Mouse (Mus musculus) ovary, postnatal 36 days (tissue): ENCODE results near the gene Ttll5.

Experiments used
- DNase-seq: peaks from one replicate; pipeline ENCODE4 v3.0.0; 2022; ENCODE audit warnings: low spot score, mixed read lengths

The Ttll5 gene

DNA sequence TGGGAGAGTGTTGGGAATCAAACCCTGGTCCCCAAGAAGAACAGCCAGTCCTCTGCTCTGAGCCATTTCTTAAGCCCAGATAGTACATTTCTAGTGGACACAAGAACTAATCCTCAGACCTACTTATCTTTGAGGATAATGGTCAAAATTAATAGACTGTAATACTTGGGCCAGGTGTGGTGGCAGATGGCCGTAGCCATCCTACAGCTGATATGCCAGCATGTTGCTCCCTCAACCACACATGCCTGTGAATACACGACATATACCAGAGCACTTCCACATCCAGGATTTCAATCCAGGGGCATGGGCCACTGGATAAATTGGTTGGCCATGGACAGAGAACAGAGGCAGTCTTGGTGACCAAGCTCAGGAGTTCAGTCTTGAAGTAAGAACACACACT, 230.8 kb downstream of the Ttll5 start:
- no peak for DNase-seq

DNA sequence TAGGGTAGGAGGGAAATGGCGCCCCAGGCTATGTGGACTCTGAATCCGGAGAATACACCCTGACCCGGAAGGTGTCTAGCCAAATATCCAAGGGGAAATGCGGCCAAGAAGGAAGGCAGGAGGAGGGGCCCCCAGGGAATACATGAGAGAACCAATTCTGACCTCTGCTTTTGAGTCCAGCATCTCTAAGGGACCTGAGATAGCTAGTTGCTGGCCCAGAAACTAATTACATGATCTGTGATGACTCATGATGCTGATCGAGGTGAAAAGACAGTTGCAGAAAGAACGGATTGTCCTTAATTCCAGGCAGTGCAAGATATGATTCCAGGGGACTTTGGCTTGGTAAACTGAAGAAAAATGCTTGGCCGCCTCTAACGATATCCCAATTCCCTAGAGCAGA, 232.5 kb downstream of the Ttll5 start:
- DNase-seq = no peak

DNA sequence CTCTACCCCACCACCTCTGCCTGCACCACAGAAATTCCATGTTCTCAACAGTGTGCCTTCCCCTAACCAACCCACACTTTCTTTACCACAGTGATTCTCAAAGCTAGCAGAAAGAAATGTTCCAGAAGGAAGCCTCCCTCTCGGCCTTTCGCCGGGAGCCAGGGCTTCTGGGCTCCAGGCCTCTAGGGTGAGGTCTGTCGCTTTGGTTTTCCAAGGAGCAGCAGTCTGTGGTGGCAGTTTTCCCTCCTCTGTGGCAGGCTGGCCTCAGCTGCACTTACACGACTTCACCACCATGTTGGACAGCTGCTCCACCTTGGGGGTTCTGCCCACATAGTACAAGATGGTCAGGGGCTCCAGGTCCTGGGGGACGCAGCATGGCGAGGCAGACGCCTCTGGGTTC, 233.1 kb downstream of the Ttll5 start:
- DNase-seq = no peak

DNA sequence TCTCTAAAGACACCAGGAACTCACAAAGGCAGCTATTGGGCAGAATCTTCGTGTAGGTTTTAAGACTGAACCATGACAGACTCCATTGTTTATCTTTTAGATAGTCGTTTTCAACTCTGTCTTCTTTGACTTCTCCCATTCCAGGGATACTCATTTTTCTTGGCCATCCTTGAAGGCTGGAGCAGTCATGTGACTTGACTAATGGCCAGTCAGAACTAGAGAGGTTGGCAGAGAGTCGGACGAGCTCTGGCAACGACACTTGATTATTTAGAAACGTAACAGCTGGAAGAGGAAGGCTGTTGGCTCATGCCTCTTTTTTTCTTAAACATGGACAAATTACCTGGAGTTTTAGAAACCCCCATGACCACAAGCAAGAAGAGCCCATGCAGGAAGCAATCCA, 234.9 kb downstream of the Ttll5 start:
- no peak for DNase-seq

- no peak for DNase-seq
These were observed 240.3 kb downstream of the Ttll5 start for GRCm38 (mm10) chr12:86064796-86065195.

DNA sequence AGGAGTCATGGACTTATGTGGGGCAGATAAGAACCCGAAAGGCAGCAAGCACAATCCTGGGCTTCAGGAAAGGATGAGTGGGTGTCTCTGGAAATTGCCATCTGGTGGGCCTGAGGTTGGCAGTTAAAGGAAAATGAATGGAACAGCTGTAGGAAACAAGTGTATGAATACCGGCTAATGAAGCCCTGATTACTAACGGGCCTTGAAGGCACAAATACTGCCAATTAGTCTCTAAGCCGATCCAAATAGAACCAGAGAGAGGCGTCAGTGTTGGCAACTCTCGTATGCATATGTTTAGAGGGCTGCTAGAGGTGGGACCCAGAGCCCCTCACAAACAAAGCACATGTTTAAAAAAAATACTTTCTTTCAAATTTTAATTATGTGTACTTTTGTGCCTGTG, 247.0 kb downstream of the Ttll5 start:
- DNase-seq = no peak

DNA sequence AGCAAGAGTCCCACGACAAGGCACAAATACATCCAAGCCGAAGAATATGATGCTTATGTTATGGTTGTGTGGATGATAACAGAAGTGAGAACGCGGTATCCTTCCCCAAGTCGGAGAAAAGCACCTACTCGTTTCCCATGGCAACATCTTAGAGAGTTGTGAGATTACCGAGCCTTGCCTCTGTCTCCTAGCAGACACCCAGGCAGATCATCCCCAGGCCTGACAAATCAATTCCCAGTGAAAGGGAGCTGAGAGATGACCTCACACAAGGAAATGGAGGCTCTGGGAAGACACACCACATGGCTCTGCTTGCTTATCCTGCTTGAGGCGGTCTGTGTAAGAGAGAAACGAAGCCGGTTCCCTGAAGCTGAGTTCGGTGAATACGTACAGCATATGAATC, 250.2 kb downstream of the Ttll5 start:
- no peak for DNase-seq

- DNase-seq = no peak
These were observed 250.9 kb downstream of the Ttll5 start for GRCm38 (mm10) chr12:86075358-86075757.

DNA sequence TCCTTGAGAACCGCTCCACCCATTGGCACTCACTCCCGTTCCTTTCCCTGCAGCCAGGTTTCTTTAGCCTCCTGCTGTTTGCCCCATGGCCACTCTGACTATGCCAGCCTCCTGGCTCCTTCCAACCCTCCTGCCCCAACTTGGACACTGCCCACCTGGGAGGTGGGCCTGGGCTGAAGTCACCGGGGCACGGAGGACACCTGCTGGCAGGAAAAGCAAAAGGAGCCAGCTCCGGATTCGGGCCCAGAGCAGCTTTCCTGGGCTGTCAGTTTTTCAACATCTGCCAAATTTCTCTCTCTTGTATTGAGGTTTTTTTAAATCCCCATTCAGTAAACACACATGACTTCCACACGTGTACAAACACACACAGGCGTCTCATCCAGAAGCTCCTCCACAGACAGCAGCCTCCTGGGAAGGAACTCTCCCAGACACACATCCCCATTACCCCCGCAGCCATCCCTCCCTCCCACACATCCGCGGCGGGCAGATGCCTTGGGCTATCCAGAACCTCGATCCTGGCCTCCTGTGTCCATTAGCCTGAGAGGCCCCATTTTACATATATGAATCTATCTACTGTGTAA, 252.0 kb downstream of the Ttll5 start:
- peak; percentile 62 for DNase-seq

GRCm38 (mm10) chr12:86077322-86077721, 252.9 kb downstream of the Ttll5 start:
- no peak for DNase-seq

DNA sequence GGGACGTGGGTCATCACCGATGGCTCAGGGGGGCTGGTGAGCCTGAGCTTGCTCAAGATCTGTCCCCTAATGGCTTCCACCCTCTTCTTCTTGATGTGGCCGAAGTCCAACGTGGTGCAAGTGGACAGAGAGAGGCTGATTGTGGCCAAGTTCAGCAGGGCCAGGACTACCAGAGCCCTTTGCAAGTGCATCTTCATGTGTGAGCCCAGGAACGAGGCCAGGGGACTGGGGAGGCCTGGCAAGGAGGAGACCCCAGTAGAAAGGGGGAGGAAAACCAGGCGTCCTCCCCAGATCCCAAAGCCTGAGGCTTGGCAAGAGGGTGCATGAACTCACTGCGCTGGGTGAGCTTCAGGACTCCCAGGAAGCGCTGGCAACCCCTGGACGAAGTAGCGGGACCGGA, 253.3 kb downstream of the Ttll5 start:
- DNase-seq = no peak

DNA sequence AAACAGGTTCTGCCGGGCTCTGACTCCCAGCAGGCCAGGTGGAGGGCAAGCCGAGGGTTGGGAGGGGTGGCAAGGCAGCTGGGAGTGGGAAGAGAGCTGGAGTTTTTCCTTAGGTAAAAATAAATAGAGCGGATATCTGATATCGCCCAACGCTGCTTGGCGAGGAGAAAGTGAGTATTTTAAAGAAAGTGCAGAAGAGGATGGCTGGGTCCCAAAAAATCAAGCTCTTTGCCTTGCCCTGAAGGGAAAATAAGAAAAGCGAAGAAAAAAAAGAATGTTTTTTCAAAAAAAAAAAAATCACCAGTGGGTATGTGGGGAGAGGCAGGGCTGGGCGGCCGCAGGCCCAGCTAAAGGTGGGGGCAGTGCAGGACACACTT, 253.7 kb downstream of the Ttll5 start:
- no peak for DNase-seq

DNA sequence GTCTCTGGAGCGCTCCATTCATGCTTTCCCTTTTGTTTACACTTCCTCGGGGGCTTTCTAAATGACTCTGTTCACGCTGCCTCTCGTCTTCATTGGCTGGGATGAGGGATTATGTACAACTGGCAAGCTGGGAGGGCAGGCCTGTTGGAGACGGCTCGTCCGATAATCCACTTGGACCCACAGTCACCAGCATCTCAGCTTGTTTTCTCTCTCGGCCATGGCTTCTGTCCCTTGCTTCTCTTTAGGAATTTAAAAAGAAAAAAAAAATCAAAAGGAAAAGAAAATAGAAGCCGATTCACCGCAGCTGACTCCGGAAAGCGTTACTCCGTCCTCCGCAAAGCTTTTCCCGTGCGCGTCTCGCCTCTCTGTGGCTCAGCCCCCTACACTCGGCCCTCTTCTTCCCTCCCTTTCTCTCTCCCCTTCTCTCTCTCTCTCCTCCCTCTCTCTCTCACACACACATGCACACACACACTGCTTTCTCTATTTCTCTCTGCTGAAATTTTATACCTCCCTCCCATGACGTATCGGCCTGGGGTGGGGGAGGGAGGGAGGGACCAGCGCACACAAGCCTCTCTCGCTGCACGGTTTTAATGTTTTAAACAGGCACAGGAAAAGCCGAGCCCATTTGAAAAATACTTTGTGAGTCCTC, 254.2 kb downstream of the Ttll5 start, which contains the start of gene Tgfb3:
Gene Tgfb3 (minus strand): TSS at position 489 of the 649 bp plus-strand sequence.
- peak; percentile 41 for DNase-seq

DNA sequence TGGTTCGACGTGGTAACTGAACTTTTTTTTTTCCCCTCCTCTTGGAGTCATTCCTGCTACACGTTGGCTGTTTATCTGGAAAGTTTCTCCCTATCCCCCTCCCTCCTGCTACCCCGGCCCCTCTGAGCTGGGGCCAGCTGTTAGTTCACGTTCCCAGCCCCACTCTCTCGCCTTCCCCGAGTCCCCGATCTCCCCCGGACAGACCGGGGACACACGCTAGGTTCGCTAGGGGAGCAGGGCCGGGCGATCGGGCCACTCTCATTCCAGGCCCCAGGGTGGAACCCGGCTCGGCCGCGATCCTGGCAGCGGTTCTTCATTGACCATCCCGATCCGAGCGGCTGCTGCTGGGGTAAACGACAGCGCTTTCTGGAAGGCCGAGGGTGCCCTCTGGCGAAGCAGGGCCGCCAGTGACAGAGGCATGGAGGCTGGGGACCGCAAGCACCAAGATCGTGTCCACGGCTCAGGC, 254.8 kb downstream of the Ttll5 start:
- DNase-seq = peak; percentile 93

GRCm38 (mm10) chr12:86082481-86083012, 258.1 kb downstream of the Ttll5 start, which contains the start of gene Ift43:
TSS of gene Ift43 (plus strand) at chr12:86082541.
- DNase-seq = peak; percentile 85

GRCm38 (mm10) chr12:86085873-86086272, 261.4 kb downstream of the Ttll5 start:
- DNase-seq = no peak

GRCm38 (mm10) chr12:86086550-86086949, 262.1 kb downstream of the Ttll5 start:
- no peak for DNase-seq

DNA sequence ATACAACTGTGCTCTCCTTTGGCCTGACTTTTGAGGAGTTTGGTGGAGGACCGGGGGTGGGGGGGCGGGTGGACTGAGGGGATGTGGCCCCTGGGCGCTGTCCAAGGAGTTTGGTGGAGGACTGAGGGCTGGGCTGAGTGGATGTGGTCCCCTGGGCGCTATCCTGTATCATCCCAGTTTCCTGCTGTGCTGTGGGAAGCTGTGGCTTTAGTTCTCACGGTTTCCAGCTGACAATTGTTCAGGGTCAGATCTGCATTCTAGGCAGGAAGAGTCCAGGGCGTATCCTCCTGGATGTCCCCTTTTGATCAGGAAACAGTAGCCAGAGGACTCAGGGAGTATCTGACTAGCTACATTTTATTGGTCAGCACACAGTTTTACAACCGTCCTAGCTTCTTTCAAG, 263.6 kb downstream of the Ttll5 start:
- no peak for DNase-seq

DNA sequence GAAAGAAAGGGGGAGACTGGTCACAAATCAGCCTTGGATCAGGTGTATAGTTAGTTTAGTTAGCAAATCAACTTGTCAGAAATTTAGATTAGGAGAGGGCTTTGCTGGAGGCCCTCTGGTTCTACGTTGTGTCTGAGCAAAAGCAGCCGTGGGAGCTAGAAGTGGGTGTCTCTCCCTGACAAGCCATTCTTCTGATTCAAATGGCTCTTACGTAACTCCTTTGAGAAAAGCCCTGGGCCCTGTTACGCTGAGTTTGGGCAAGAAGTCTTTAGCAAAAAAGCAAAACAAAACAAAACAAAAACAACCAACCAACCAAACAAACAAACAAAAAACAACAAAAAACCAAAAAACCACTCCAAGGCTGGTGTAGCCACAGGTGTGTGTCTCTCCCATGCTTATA, 266.3 kb downstream of the Ttll5 start:
- no peak for DNase-seq

DNA sequence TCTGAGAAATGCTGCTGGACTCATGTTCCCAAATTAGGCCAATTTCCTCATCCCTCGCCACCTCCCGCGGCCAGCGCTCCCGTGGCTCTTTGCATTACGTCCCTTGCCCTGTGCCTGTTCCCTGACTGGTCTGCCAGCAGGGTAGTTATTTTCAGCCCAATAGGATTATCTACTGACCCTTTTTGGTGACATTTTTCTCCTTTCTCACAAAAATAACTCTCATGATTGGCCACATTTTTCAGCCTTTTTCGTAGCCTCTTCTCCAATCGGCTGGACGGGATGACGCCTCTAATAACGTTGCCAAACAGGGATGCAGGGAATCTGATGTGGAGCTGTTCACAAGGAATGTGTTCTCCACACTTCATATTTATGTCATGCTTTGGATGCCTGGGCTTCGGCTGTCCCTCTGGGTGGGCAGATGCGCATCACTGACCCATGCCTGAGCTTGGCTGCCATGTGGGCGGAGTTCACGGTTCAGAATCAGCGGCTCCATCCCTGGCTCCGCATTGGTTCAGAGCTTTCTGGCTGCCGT, 267.2 kb downstream of the Ttll5 start:
- no peak for DNase-seq

DNA sequence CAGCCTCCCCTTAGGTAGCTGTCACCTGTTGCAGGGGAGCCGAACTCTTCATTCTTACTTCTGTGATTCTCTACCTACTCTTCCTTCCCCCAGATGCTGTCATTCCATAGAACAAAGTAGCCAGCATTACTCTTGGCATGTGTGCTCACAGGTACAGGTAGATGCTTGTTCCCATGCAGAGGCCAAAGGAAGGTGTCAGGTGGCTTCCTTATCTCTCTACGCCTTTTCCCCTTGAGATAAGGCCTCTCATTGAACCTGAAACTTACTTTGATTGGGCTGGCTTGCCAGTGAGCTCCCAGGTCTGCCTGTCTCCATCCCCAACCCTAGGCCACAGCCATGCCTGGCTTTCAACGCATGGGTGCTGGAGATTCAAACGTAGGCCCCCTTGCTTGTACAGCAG, 269.6 kb downstream of the Ttll5 start:
- no peak for DNase-seq

GRCm38 (mm10) chr12:86095806-86096205, 271.3 kb downstream of the Ttll5 start:
- no peak for DNase-seq

DNA sequence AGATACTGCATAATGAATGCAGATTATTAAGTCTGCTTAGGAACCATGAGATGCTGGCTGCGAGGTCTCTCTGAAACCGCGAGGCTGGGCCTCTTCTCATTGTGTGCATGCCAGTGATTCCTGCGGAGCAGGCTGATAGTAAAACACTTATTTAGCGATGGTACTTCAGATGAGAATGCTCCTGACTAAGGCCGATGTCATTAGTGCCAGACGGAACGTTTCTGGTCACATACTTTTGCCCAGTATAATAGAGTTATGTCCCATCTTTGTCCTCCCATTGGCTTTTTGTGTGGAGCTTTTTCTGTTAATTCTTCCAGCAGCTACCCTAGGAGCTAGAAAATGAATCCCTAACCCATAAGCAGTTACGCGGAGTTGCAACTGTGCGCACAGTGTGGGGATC, 273.3 kb downstream of the Ttll5 start:
- no peak for DNase-seq
